Comparison of ENCODE assay signal across 15 mouse cellular contexts in genomic region chr5:92900470-92900869, GRCm38 (mm10).
DNase-seq lines count a peak whose midpoint lies in the region; ATAC-seq and TF ChIP-seq lines count a peak whose summit lies in the region.
"Had no signal": no experiment of that assay in that cellular context is flagged by ENCODE, and none has a peak within 500 bp of the region (broad histone marks: within the 10 kb centered on the region; RNA-seq: fewer than 3 reads in every experiment).

No protein-coding gene starts in this region.

- no peak for ATAC-seq in heart, embryonic 15.5 days (replicated peaks; ENCODE audit: insufficient number of reproducible peaks, insufficient read depth, low FRiP score, low read depth)
- ATAC-seq in limb, embryonic 15.5 days (ENCODE audit: insufficient number of reproducible peaks, low FRiP score, low TSS enrichment, low read depth) = no peak
- ATAC-seq in embryonic facial prominence, embryonic 12.5 days (ENCODE audit: insufficient number of reproducible peaks, insufficient read depth, low FRiP score, low TSS enrichment) = no peak
- no peak for ATAC-seq in forebrain, postnatal 0 days
- no peak for ATAC-seq in megakaryocyte progenitor cell, adult 5-6 weeks (replicated peaks; ENCODE audit: poor library complexity)
- ATAC-seq: liver, postnatal 0 days had no signal

- WGBS in heart, embryonic 15.5 days = 45% methylated on average over 5 of the region's 5 CpGs
- WGBS in limb, embryonic 15.5 days = 57% methylated on average over 5 of the region's 5 CpGs
- 31% methylated on average over 5 of the region's 5 CpGs for WGBS in limb, embryonic 10.5 days
- 46% methylated on average over 5 of the region's 5 CpGs for WGBS in embryonic facial prominence, embryonic 12.5 days
- 78% methylated on average over 5 of the region's 5 CpGs for WGBS in forebrain, postnatal 0 days

- H3K4me1 ChIP-seq in heart, embryonic 15.5 days (replicated peaks) = peaks cover 45% of the 10 kb centered on the region
- peaks cover 23% of the 10 kb centered on the region for H3K4me1 ChIP-seq in limb, embryonic 15.5 days
- H3K4me1 ChIP-seq in limb, embryonic 10.5 days = peaks cover 58% of the 10 kb centered on the region
- peaks cover 31% of the 10 kb centered on the region for H3K4me1 ChIP-seq in embryonic facial prominence, embryonic 12.5 days
- 0 out of 2 replicates have a peak, but pooled peaks cover 5% of the 10 kb centered on the region for H3K4me1 ChIP-seq in forebrain, postnatal 0 days (ENCODE audit: insufficient read depth)

- 0 out of 2 replicates have a peak, but pooled peaks have one; percentile 21 for TF ChIP-seq CTCF in forebrain, postnatal 0 days (IDR thresholded peaks at IDR 0.05; ENCODE audit: low read depth)

- H3K4me2 ChIP-seq in heart, embryonic 15.5 days = peak overlapping the region; percentile 81
- 0 out of 2 replicates have a peak overlapping the region, but pooled peaks have one; percentile 2 for H3K4me2 ChIP-seq in limb, embryonic 15.5 days
- H3K4me2 ChIP-seq in embryonic facial prominence, embryonic 12.5 days (replicated peaks) = peak overlapping the region; percentile 28; the same call in 1 of the 2 replicates
- H3K4me2 ChIP-seq in forebrain, postnatal 0 days (ENCODE audit: low read depth) = no peak overlapping the region

- H3K9ac ChIP-seq in heart, embryonic 15.5 days = peak overlapping the region; percentile 42
- H3K9ac ChIP-seq in limb, embryonic 15.5 days = no peak overlapping the region
- no peak overlapping the region for H3K9ac ChIP-seq in embryonic facial prominence, embryonic 12.5 days
- H3K9ac ChIP-seq in forebrain, postnatal 0 days = no peak overlapping the region
- H3K9ac ChIP-seq: liver, postnatal 0 days; neural tube, embryonic 13.5 days had no signal

- H3K27me3 ChIP-seq in heart, embryonic 15.5 days = no peaks in the 10 kb centered on the region
- no peaks in the 10 kb centered on the region for H3K27me3 ChIP-seq in limb, embryonic 15.5 days
- no peaks in the 10 kb centered on the region for H3K27me3 ChIP-seq in limb, embryonic 10.5 days (ENCODE audit: low read depth, poor library complexity, severe bottlenecking)
- H3K27me3 ChIP-seq in embryonic facial prominence, embryonic 12.5 days = no peaks in the 10 kb centered on the region
- no peaks in the 10 kb centered on the region for H3K27me3 ChIP-seq in forebrain, postnatal 0 days (ENCODE audit: insufficient read depth, low read length)
- H3K27me3 ChIP-seq: neural tube, embryonic 13.5 days had no signal

- H3K36me3 ChIP-seq in heart, embryonic 15.5 days = no peaks in the 10 kb centered on the region
- no peaks in the 10 kb centered on the region for H3K36me3 ChIP-seq in limb, embryonic 15.5 days
- no peaks in the 10 kb centered on the region; the same call in 1 of the 2 replicates for H3K36me3 ChIP-seq in limb, embryonic 10.5 days
- H3K36me3 ChIP-seq in embryonic facial prominence, embryonic 12.5 days = no peaks in the 10 kb centered on the region
- no peaks in the 10 kb centered on the region for H3K36me3 ChIP-seq in forebrain, postnatal 0 days (ENCODE audit: insufficient read depth)
- H3K36me3 ChIP-seq: neural tube, embryonic 13.5 days had no signal

- DNase-seq in heart, adult 8-10 months (ENCODE audit: low spot score) = no peak
- no peak for DNase-seq in limb, embryonic 10.5 days (ENCODE audit: low spot score)
- DNase-seq in forebrain, postnatal 0 days = no peak
- DNase-seq in MN1 (ENCODE audit: low spot score) = no peak
- DNase-seq: cerebellum, adult 2 months; gastrocnemius, postnatal 25 days; liver, postnatal 0 days; spleen, adult 18-20 months; thymus, adult 18-20 months had no signal

- H3K9me3 ChIP-seq in heart, embryonic 15.5 days (replicated peaks) = no peaks in the 10 kb centered on the region
- H3K9me3 ChIP-seq in limb, embryonic 15.5 days = no peaks in the 10 kb centered on the region
- no peaks in the 10 kb centered on the region for H3K9me3 ChIP-seq in limb, embryonic 10.5 days (replicated peaks)
- H3K9me3 ChIP-seq in embryonic facial prominence, embryonic 12.5 days = no peaks in the 10 kb centered on the region
- H3K9me3 ChIP-seq in forebrain, postnatal 0 days (ENCODE audit: low read length) = no peaks in the 10 kb centered on the region
- H3K9me3 ChIP-seq: megakaryocyte, embryonic 14.5 days; neural tube, embryonic 13.5 days had no signal

- H3K4me3 ChIP-seq in heart, embryonic 15.5 days = peak overlapping the region; percentile 31
- H3K4me3 ChIP-seq in limb, embryonic 15.5 days = no peak overlapping the region
- H3K4me3 ChIP-seq in limb, embryonic 10.5 days = no peak overlapping the region
- no peak overlapping the region for H3K4me3 ChIP-seq in embryonic facial prominence, embryonic 12.5 days
- no peak overlapping the region for H3K4me3 ChIP-seq in forebrain, postnatal 0 days (ENCODE audit: low read depth, low read length)
- H3K4me3 ChIP-seq: megakaryocyte, embryonic 14.5 days; neural tube, embryonic 13.5 days had no signal

- peak overlapping the region; percentile 60 for H3K27ac ChIP-seq in heart, embryonic 15.5 days
- no peak overlapping the region for H3K27ac ChIP-seq in limb, embryonic 15.5 days
- no peak overlapping the region for H3K27ac ChIP-seq in limb, embryonic 10.5 days
- H3K27ac ChIP-seq in embryonic facial prominence, embryonic 12.5 days = no peak overlapping the region
- no peak overlapping the region for H3K27ac ChIP-seq in forebrain, postnatal 0 days (ENCODE audit: low read depth, low read length)
- H3K27ac ChIP-seq: neural tube, embryonic 13.5 days had no signal
